13 mouse cellular contexts compared by ENCODE assay signal in genomic region chr4:40777116-40777515, GRCm38 (mm10). TPM values are rescaled to one million over a fixed set of nuclear protein-coding genes. Genes with fewer than 3 reads are reported as not detected.
A peak's percentile ranks its signal among the peaks of the same experiment; 100 is the strongest.
DNase-seq lines count a peak whose midpoint lies in the region; ATAC-seq and TF ChIP-seq lines count a peak whose summit lies in the region.
"Had no signal": no experiment of that assay in that cellular context is flagged by ENCODE, and none has a peak within 500 bp of the region (broad histone marks: within the 10 kb centered on the region; RNA-seq: fewer than 3 reads in every experiment).

No protein-coding gene starts in this region.

- peaks cover 27% of the 10 kb centered on the region for H3K4me1 ChIP-seq in hindbrain, embryonic 10.5 days (replicated peaks)
- no peaks in the 10 kb centered on the region for H3K4me1 ChIP-seq in hindbrain, postnatal 0 days (ENCODE audit: insufficient read depth, low read length)
- H3K4me1 ChIP-seq in thymus, adult 2 months (replicated peaks; ENCODE audit: control insufficient read depth, insufficient read depth, low read length) = peaks cover 38% of the 10 kb centered on the region
- peaks cover 64% of the 10 kb centered on the region for H3K4me1 ChIP-seq in bone marrow macrophage, adult 2 months (ENCODE audit: control insufficient read depth, insufficient read depth, low read length)

- no peak overlapping the region for H3K9ac ChIP-seq in hindbrain, postnatal 0 days (replicated peaks; ENCODE audit: low read length)
- H3K9ac ChIP-seq: lung, embryonic 15.5 days had no signal

- H3K4me2 ChIP-seq in hindbrain, postnatal 0 days (ENCODE audit: low read depth, low read length) = no peak overlapping the region
- H3K4me2 ChIP-seq: lung, embryonic 15.5 days had no signal

- WGBS in hindbrain, embryonic 10.5 days = 16% methylated on average over 2 of the region's 2 CpGs
- 32% methylated on average over 2 of the region's 2 CpGs for WGBS in hindbrain, postnatal 0 days
- 5% methylated on average over 2 of the region's 2 CpGs for WGBS in thymus, adult 2 months

- ATAC-seq in hindbrain, postnatal 0 days = no peak

- no peak for TF ChIP-seq CTCF in hindbrain, postnatal 0 days (IDR thresholded peaks at IDR 0.05; ENCODE audit: low read depth)
- no peak for TF ChIP-seq CTCF in thymus, adult 2 months (IDR thresholded peaks at IDR 0.05; ENCODE audit: borderline replicate concordance, control insufficient read depth, extremely low read depth, insufficient read depth, low read length, poor library complexity)
- no peak for TF ChIP-seq CTCF in bone marrow macrophage, adult 2 months (IDR thresholded peaks at IDR 0.05; ENCODE audit: low read depth, low read length)

- peak; percentile 27 for DNase-seq in hindbrain, embryonic 10.5 days (ENCODE audit: low spot score)
- no peak for DNase-seq in hindbrain, postnatal 0 days (ENCODE audit: low spot score)
- peak; percentile 30 for DNase-seq in thymus, adult 2 months
- DNase-seq in thymus, postnatal 25 days = no peak
- DNase-seq in naive thymus-derived CD4-positive, alpha-beta T cell, adult 2 months (ENCODE audit: low read depth) = peak; percentile 67
- DNase-seq in testis, postnatal 10 days (ENCODE audit: low spot score) = no peak
- no peak for DNase-seq in gastrocnemius, postnatal 25 days
- DNase-seq: cerebellum, postnatal 25 days; heart, adult 11 months; layer of hippocampus, adult 9-11 months had no signal

- no peak overlapping the region for H3K4me3 ChIP-seq in hindbrain, embryonic 10.5 days
- H3K4me3 ChIP-seq in hindbrain, postnatal 0 days (ENCODE audit: low read length) = no peak overlapping the region
- no peak overlapping the region for H3K4me3 ChIP-seq in thymus, adult 2 months (ENCODE audit: control insufficient read depth, insufficient read depth, low read length)
- no peak overlapping the region for H3K4me3 ChIP-seq in bone marrow macrophage, adult 2 months (ENCODE audit: insufficient read depth, low read length)
- H3K4me3 ChIP-seq: erythroblast, embryonic 14.5 days; lung, embryonic 15.5 days had no signal

- no peaks in the 10 kb centered on the region for H3K36me3 ChIP-seq in hindbrain, embryonic 10.5 days
- H3K36me3 ChIP-seq in hindbrain, postnatal 0 days (ENCODE audit: insufficient read depth, low read length) = no peaks in the 10 kb centered on the region
- no peaks in the 10 kb centered on the region for H3K36me3 ChIP-seq in thymus, adult 2 months (ENCODE audit: control insufficient read depth, insufficient read depth, low read length)
- H3K36me3 ChIP-seq: lung, embryonic 15.5 days had no signal

- peak overlapping the region; percentile 5; the same call in 1 of the 2 replicates for H3K27ac ChIP-seq in hindbrain, embryonic 10.5 days
- H3K27ac ChIP-seq in hindbrain, postnatal 0 days = no peak overlapping the region
- no peak overlapping the region for H3K27ac ChIP-seq in thymus, adult 2 months (ENCODE audit: control insufficient read depth, insufficient read depth, low read length)
- peak overlapping the region; percentile 95 for H3K27ac ChIP-seq in bone marrow macrophage, adult 2 months (ENCODE audit: insufficient read depth, low read depth, low read length)
- H3K27ac ChIP-seq: lung, embryonic 15.5 days had no signal

- no peaks in the 10 kb centered on the region for H3K9me3 ChIP-seq in hindbrain, embryonic 10.5 days
- no peaks in the 10 kb centered on the region for H3K9me3 ChIP-seq in hindbrain, postnatal 0 days (ENCODE audit: low read length)
- H3K9me3 ChIP-seq: lung, embryonic 15.5 days had no signal

- no peak for TF ChIP-seq POLR2A in thymus, adult 2 months (IDR thresholded peaks at IDR 0.05; ENCODE audit: control insufficient read depth, extremely low read depth, insufficient read depth, low read length, poor library complexity)
- TF ChIP-seq POLR2A in bone marrow macrophage, adult 2 months (IDR thresholded peaks at IDR 0.05; ENCODE audit: borderline replicate concordance, low read depth, low read length) = no peak

- 0 out of 2 replicates have a peak, but pooled peaks cover 2% of the 10 kb centered on the region for H3K27me3 ChIP-seq in hindbrain, embryonic 10.5 days (ENCODE audit: insufficient read depth, poor library complexity, severe bottlenecking)
- H3K27me3 ChIP-seq in hindbrain, postnatal 0 days (ENCODE audit: insufficient read depth, low read length) = no peaks in the 10 kb centered on the region
- no peaks in the 10 kb centered on the region for H3K27me3 ChIP-seq in thymus, adult 2 months (ENCODE audit: control insufficient read depth, insufficient read depth, low read length)
- H3K27me3 ChIP-seq: lung, embryonic 15.5 days had no signal

RNA-seq across cellular contexts. Expression of gene Smu1, which starts 19.4 kb away (rescaled TPM):
- polyA plus RNA-seq in hindbrain, embryonic 10.5 days (2016; fragmentation: Nextera tagmentation; extraction: Ambion mirVana) = 172 and 189 TPM in 2 replicates
- 56.2 and 75.1 TPM in 2 replicates for total RNA-seq in hindbrain, postnatal 0 days (2014; rRNA removed)
- 104 and 111 TPM in 2 replicates for polyA plus RNA-seq in hindbrain, postnatal 0 days (2015; fragmentation: Nextera tagmentation; extraction: Ambion mirVana)
- 34.9 and 36.7 TPM in 2 replicates for polyA plus RNA-seq in thymus, adult 2 months (2012; rRNA removed)
- 46.7 and 50.5 TPM in 2 replicates for polyA plus RNA-seq in bone marrow macrophage, adult 2 months (2012; ENCODE audit: insufficient read depth, insufficient read length, missing spikeins)
- total RNA-seq in gastrocnemius, postnatal 25 days (2021) = 10 to 100 TPM; 25.3 to 26.2 TPM

RNA-seq across cellular contexts. Expression of gene Dnaja1, which starts 55.2 kb away (rescaled TPM):
- polyA plus RNA-seq in hindbrain, embryonic 10.5 days (2016; fragmentation: Nextera tagmentation; extraction: Ambion mirVana) = 514 and 598 TPM in 2 replicates
- total RNA-seq in hindbrain, postnatal 0 days (2014; rRNA removed) = 64.4 and 65.3 TPM in 2 replicates
- polyA plus RNA-seq in hindbrain, postnatal 0 days (2015; fragmentation: Nextera tagmentation; extraction: Ambion mirVana) = 634 and 637 TPM in 2 replicates
- polyA plus RNA-seq in thymus, adult 2 months (2012; rRNA removed) = 11.5 and 13.4 TPM in 2 replicates
- polyA plus RNA-seq in bone marrow macrophage, adult 2 months (2012; ENCODE audit: insufficient read depth, insufficient read length, missing spikeins) = 100 and 113 TPM in 2 replicates
- 10 to 100 TPM; 44.5 to 50.1 TPM for total RNA-seq in gastrocnemius, postnatal 25 days (2021)

Comparison
In these comparisons a context has a peak if more than half of its experiments do, and no peak if none do; other contexts are left out.
1. DNase-seq: peak in hindbrain, embryonic 10.5 days (single experiment), thymus, adult 2 months (single experiment) and naive thymus-derived CD4-positive, alpha-beta T cell, adult 2 months (single experiment); none in hindbrain, postnatal 0 days (single experiment), thymus, postnatal 25 days (single experiment), testis, postnatal 10 days (single experiment) and gastrocnemius, postnatal 25 days (single experiment).
2. H3K27ac ChIP-seq: peak in hindbrain, embryonic 10.5 days (single experiment) and bone marrow macrophage, adult 2 months (single experiment); none in hindbrain, postnatal 0 days (single experiment) and thymus, adult 2 months (single experiment).